Mouse (Mus musculus) ES-Bruce4 (cell line): ENCODE results near the gene Btnl2. TPM values are rescaled to one million over a fixed set of nuclear protein-coding genes. Genes with fewer than 3 reads are reported as not detected.

Source experiments
- H3K27ac ChIP-seq: 2 replicates; pipeline ENCODE4 v1.5.1; 2012; ENCODE audit warnings: low read length, inconsistent platforms; ENCODE audit not compliant: insufficient read depth
- H3K27me3 ChIP-seq: 2 replicates; pipeline ENCODE4 v1.6.1; 2012; ENCODE audit warnings: mild to moderate bottlenecking, low read length, inconsistent platforms; ENCODE audit not compliant: control insufficient read depth, poor library complexity, insufficient read depth, severe bottlenecking
- H3K36me3 ChIP-seq: 2 replicates; pipeline ENCODE4 v1.6.1; 2012; ENCODE audit warnings: inconsistent platforms, mild to moderate bottlenecking, low read length, moderate library complexity; ENCODE audit not compliant: control insufficient read depth, poor library complexity, insufficient read depth, severe bottlenecking
- H3K4me1 ChIP-seq: one replicate; pipeline ENCODE4 v1.8.1; 2011; ENCODE audit warnings: low read length; ENCODE audit not compliant: control insufficient read depth, insufficient read depth
- H3K4me3 ChIP-seq: 2 replicates; pipeline ENCODE4 v1.5.1; 2011; ENCODE audit warnings: low read depth, mild to moderate bottlenecking, low read length
- H3K9ac ChIP-seq: 2 replicates; pipeline ENCODE4 v1.6.1; 2012; ENCODE audit warnings: low read depth, mild to moderate bottlenecking, inconsistent platforms; ENCODE audit not compliant: poor library complexity, severe bottlenecking
- H3K9me3 ChIP-seq: replicated peaks from 2 replicates; pipeline ENCODE4 v1.6.1; 2012; ENCODE audit warnings: mild to moderate bottlenecking, low read length, inconsistent platforms; ENCODE audit not compliant: control insufficient read depth, poor library complexity, insufficient read depth, severe bottlenecking
- CTCF ChIP-seq: IDR thresholded peaks from one replicate; pipeline ENCODE4 v1.8.1; 2011; ENCODE audit warnings: low read depth, low read length
- EP300 ChIP-seq: IDR thresholded peaks from 2 replicates; pipeline ENCODE4 v1.6.1; 2011; ENCODE audit warnings: low read depth, low read length; ENCODE audit not compliant: insufficient read depth
- POLR2A ChIP-seq: IDR thresholded peaks from one replicate; pipeline ENCODE4 v1.8.1; 2011; ENCODE audit warnings: low read length; ENCODE audit not compliant: insufficient read depth
- polyA plus RNA-seq: library from polyadenylated mRNA; stranded (reverse); fragments of >200 nt; gene quantifications from 2 replicates; pipeline ENCODE4 v1.2.4, GENCODE M21; 2011; ENCODE audit warnings: low read depth; ENCODE audit not compliant: missing spikeins, insufficient read depth, insufficient read length

The Btnl2 gene
- polyA plus RNA-seq, 1 experiment: not detected

DNA sequence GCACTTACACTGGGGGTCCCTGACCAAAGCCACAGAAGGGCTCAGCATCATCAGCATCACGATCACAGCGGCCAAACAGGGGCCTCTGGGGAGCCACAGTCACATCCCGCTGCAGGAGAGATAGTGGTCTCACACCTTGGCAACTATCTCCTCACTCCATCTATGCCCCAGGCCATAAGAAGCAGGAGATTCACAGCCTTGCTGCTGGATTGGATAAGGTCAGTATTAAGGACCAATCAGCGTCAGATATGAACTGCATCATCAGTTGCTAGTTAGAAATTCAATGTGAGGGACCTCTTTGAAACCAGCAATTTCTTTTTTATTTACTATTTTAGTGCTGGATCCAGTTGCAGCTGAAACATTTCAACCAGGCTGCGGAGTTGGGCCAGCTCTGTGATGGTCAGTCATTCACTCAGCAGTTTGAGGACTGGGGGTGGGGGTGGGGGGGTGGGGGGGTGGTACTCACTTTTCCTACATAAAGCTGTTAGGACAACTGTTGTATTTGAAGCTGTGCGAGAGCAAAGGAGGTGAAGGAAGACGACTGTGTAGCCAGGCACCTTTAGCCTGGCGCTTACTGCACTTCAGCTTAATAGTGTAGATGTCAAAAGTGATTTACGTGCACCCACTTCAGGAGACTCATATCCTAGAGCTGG, 43.6 kb downstream of the Btnl2 start:
- Histone ChIP-seq H3K4me3 (peak overlapping the region; percentile 75), H3K27ac (no peak overlapping the region), H3K36me3 (no peaks in the 10 kb centered on the region), H3K9ac (peak overlapping the region; percentile 61; the same call in 1 of the 2 replicates), H3K4me1 (no peaks in the 10 kb centered on the region), H3K9me3 (peaks cover 4% of the 10 kb centered on the region; the same call in 1 of the 2 replicates), H3K27me3 (no peaks in the 10 kb centered on the region)
- TF ChIP-seq POLR2A: no peak
- TF ChIP-seq CTCF: no peak
- TF ChIP-seq EP300: no peak

GRCm38 (mm10) chr17:34398711-34399393, 44.2 kb downstream of the Btnl2 start, which contains the start of gene BC051142:
Gene BC051142 (plus strand): TSS chr17:34398820.
- Histone ChIP-seq H3K9me3 (0 out of 2 replicates have a peak, but pooled peaks cover under 1% of the 10 kb centered on the region), H3K9ac (peak within 1 kb of the TSS; percentile 61), H3K27ac (no peak within 1 kb of the TSS), H3K27me3 (no peaks in the 10 kb centered on the region), H3K36me3 (no peaks in the 10 kb centered on the region), H3K4me3 (peak within 1 kb of the TSS; percentile 75), H3K4me1 (no peaks in the 10 kb centered on the region)
- TF ChIP-seq EP300 (no peak), CTCF (no peak), POLR2A (no peak)

DNA sequence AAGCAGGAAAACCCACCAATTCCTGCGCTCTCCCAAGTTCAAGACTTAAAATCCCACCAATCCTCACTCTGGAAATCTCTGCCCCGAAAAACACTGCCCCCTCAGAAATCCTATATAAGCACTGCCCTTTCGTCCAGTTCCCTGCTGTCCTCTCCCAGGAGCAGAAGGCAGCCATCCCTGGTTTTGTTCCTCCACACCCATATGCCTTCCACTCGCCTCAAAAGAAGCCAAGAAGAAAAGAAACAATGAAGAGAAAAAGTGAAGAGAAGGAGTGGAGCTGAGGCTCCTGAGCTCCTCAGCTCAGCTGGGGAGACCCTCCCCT, 44.7 kb downstream of the Btnl2 start:
- Histone ChIP-seq H3K9me3 (no peaks in the 10 kb centered on the region), H3K4me3 (no peak overlapping the region), H3K27me3 (no peaks in the 10 kb centered on the region), H3K9ac (no peak overlapping the region), H3K36me3 (no peaks in the 10 kb centered on the region), H3K27ac (no peak overlapping the region), H3K4me1 (no peaks in the 10 kb centered on the region)
- no peak for TF ChIP-seq CTCF
- TF ChIP-seq POLR2A: no peak
- TF ChIP-seq EP300: no peak

GRCm38 (mm10) chr17:34411117-34411516, 56.5 kb downstream of the Btnl2 start:
- Histone ChIP-seq H3K27me3 (no peaks in the 10 kb centered on the region), H3K27ac (no peak overlapping the region), H3K9me3 (no peaks in the 10 kb centered on the region), H3K36me3 (no peaks in the 10 kb centered on the region), H3K9ac (no peak overlapping the region), H3K4me1 (no peaks in the 10 kb centered on the region), H3K4me3 (no peak overlapping the region)
- TF ChIP-seq EP300: no peak
- TF ChIP-seq CTCF: peak; percentile 92

Other genes with a start within 250 kb of the Btnl2 start
- gene H2-DMa, start 235.3 kb upstream of the Btnl2 start, polyA plus RNA-seq: 5.9 and 8.3 TPM in 2 replicates
- 190 and 199 TPM in 2 replicates for gene Brd2, start 232.2 kb upstream of the Btnl2 start, polyA plus RNA-seq
- gene H2-DMb2, start 211.5 kb upstream of the Btnl2 start, polyA plus RNA-seq: not detected in 2 replicates
- gene H2-DMb1, start 201.8 kb upstream of the Btnl2 start, polyA plus RNA-seq: 0.65 and 1.1 TPM in 2 replicates
- gene Tap1, start 167.3 kb upstream of the Btnl2 start, polyA plus RNA-seq: 21.6 and 24.6 TPM in 2 replicates
- 8.7 and 10.2 TPM in 2 replicates for gene Psmb9, start 167.1 kb upstream of the Btnl2 start, polyA plus RNA-seq
- gene Psmb8, start 157.1 kb upstream of the Btnl2 start, polyA plus RNA-seq: 20.5 and 27.6 TPM in 2 replicates
- 18.8 and 22.7 TPM in 2 replicates for gene Tap2, start 151.3 kb upstream of the Btnl2 start, polyA plus RNA-seq
- not detected in 2 replicates for gene H2-Ob, start 115.9 kb upstream of the Btnl2 start, polyA plus RNA-seq
- 2.3 and 2.4 TPM in 2 replicates for gene H2-Ab1, start 97.1 kb upstream of the Btnl2 start, polyA plus RNA-seq
- not detected in 2 replicates for gene H2-Aa, start 67.0 kb upstream of the Btnl2 start, polyA plus RNA-seq
- gene H2-Eb1, start 49.0 kb upstream of the Btnl2 start, polyA plus RNA-seq: 2.8 and 4.6 TPM in 2 replicates
- gene H2-Eb2, start 29.2 kb upstream of the Btnl2 start, polyA plus RNA-seq: not detected in 2 replicates
- 0.28 TPM in 1 of 2 replicates, not detected in the other for gene Btnl1, start 22.3 kb downstream of the Btnl2 start, polyA plus RNA-seq
- not detected in 2 replicates for gene BC051142, start 44.0 kb downstream of the Btnl2 start, polyA plus RNA-seq
- gene Btnl4, start 122.5 kb downstream of the Btnl2 start, polyA plus RNA-seq: not detected in 2 replicates
- gene Btnl6, start 162.5 kb downstream of the Btnl2 start, polyA plus RNA-seq: not detected in 2 replicates
- 4.6 and 7.0 TPM in 2 replicates for gene Notch4, start 209.4 kb downstream of the Btnl2 start, polyA plus RNA-seq
- gene Gpsm3, start 235.0 kb downstream of the Btnl2 start, polyA plus RNA-seq: 3.9 and 4.2 TPM in 2 replicates
- 66.1 and 73.0 TPM in 2 replicates for gene Pbx2, start 236.4 kb downstream of the Btnl2 start, polyA plus RNA-seq
- 1.4 and 2.5 TPM in 2 replicates for gene Ager, start 243.0 kb downstream of the Btnl2 start, polyA plus RNA-seq
- 74.3 and 75.9 TPM in 2 replicates for gene Rnf5, start 248.9 kb downstream of the Btnl2 start, polyA plus RNA-seq
- gene Agpat1, start 249.4 kb downstream of the Btnl2 start, polyA plus RNA-seq: 66.8 and 81.7 TPM in 2 replicates